Mouse (Mus musculus) testis, adult 2 months (tissue): Measurements from ENCODE around the gene Fam193b. TPM values are rescaled to one million over a fixed set of nuclear protein-coding genes. Genes with fewer than 3 reads are reported as not detected.
A peak's percentile ranks its signal among the peaks of the same experiment; 100 is the strongest.

ENCODE experiments used
- H3K27ac ChIP-seq: fragments of 200-500 bp; 2 replicates; pipeline ENCODE4 v1.5.1; 2012; ENCODE audit warnings: low read depth, low read length; ENCODE audit not compliant: control insufficient read depth, insufficient read depth
- H3K27me3 ChIP-seq: fragments of 200-500 bp; 2 replicates; pipeline ENCODE4 v1.6.1; 2012; ENCODE audit warnings: mild to moderate bottlenecking, low read length, moderate library complexity; ENCODE audit not compliant: control insufficient read depth, insufficient read depth
- H3K36me3 ChIP-seq: fragments of 200-500 bp; 2 replicates; pipeline ENCODE4 v1.6.1; 2012; ENCODE audit warnings: mild to moderate bottlenecking, low read length; ENCODE audit not compliant: control insufficient read depth, insufficient read depth
- H3K4me1 ChIP-seq: fragments of 200-500 bp; 2 replicates; pipeline ENCODE4 v1.6.1; 2012; ENCODE audit warnings: low read length; ENCODE audit not compliant: control insufficient read depth, insufficient read depth
- H3K4me3 ChIP-seq: fragments of 200-500 bp; 2 replicates; pipeline ENCODE4 v1.5.1; 2012; ENCODE audit warnings: low read depth, mild to moderate bottlenecking, low read length, moderate library complexity, mixed read lengths; ENCODE audit not compliant: control insufficient read depth
- CTCF ChIP-seq: fragments of 200-500 bp; IDR thresholded peaks from 2 replicates; pipeline ENCODE4 v1.5.1; 2012; ENCODE audit warnings: low read depth, mild to moderate bottlenecking, inconsistent platforms, low read length, moderate library complexity; ENCODE audit not compliant: control insufficient read depth, insufficient read depth, insufficient replicate concordance
- POLR2A ChIP-seq: fragments of 200-500 bp; IDR thresholded peaks from 2 replicates; pipeline ENCODE4 v1.6.1; 2012; ENCODE audit warnings: low read depth, mild to moderate bottlenecking, inconsistent platforms, low read length, moderate library complexity; ENCODE audit not compliant: control insufficient read depth
- polyA plus RNA-seq: library from polyadenylated mRNA; depleted of rRNA; stranded (reverse); fragments of >200 nt; gene quantifications from 2 replicates; pipeline ENCODE4 v1.2.3, GENCODE M21; 2012

The Fam193b gene
- polyA plus RNA-seq, 1 experiment = 28.8 TPM

DNA sequence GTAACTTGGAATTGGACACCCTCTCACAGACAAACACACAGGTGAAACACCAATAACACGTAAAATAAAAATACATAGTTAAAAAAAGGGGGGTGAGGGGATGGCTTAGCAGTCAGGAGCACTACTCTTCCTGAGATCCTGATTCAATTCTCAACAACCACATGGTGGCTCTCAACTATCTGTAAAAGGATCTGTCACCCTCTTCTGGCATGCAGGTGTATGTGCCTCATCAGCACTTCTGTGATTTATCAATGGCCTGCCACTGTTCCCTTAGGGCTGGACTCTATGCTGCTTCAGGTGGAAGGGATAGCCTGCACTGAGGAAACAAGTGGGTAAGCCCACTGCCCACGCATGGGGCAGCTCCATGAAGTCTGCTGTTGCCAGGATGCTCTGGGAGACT is 30.0 kb downstream of the Fam193b start:
- no peaks in the 10 kb centered on the region; the same call in 1 of the 2 replicates for H3K36me3 ChIP-seq
- no peak overlapping the region for H3K4me3 ChIP-seq
- no peaks in the 10 kb centered on the region for H3K27me3 ChIP-seq
- no peak for TF ChIP-seq CTCF
- TF ChIP-seq POLR2A = no peak
- no peak overlapping the region for H3K27ac ChIP-seq
- peaks cover 2% of the 10 kb centered on the region; the same call in 1 of the 2 replicates for H3K4me1 ChIP-seq

DNA sequence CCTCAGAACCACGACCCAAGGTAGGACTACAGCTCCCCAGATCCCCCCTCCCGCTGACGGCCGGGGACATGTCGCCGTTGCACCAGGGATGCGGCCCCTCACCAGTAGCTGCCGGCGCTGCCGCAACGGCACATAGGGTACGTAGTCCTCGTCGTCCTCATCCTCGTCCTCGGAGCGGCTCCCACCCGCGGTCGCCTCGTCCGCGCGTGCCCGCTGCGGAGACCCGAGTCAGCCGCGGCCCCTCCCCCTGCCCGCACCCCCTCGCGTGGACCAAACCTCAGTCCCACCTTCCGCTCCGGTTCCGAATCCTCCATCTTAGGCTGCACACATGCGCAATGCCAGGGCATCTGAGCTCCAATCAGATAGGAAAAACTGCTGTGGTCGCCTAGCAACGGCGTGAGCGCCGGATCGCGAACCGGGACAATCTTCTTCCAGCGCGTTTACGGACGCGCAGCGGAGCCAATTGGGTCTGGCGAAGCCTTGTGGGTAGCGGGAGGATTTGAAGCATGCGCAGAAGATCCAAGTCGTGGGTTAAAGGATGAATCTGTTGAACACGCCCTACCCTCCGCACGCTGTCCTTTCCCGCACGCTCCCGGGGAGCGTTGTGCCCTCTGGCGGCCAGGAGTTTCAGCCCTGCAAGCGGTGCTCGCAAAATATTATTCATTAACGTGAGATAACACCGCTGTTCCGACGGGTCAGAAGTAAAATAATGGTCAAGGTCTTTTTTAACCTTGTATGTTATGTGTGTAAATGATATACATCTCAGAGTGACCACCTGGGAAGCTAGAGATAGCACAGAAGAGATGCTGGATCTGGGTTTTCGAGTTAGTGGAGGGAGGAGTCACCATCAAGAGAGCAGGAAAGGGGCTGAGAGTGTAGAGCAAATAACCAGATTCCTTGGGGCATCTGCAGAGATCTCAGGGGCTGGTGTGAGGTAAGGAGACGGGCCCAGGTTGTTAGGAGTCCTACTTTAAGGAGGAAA is 34.4 kb downstream of the Fam193b start, which contains the start of gene Ddx41:
Gene Ddx41, minus strand, starts transcription at position 465 of the 982 bp plus-strand sequence.
- TF ChIP-seq POLR2A = peak; percentile 55
- peak; percentile 69 for TF ChIP-seq CTCF
- H3K4me3 ChIP-seq = peak within 1 kb of the TSS; percentile 92
- H3K36me3 ChIP-seq = peaks cover 3% of the 10 kb centered on the region
- no peaks in the 10 kb centered on the region for H3K27me3 ChIP-seq
- peak within 1 kb of the TSS; percentile 80 for H3K27ac ChIP-seq
- H3K4me1 ChIP-seq = peaks cover 9% of the 10 kb centered on the region

DNA sequence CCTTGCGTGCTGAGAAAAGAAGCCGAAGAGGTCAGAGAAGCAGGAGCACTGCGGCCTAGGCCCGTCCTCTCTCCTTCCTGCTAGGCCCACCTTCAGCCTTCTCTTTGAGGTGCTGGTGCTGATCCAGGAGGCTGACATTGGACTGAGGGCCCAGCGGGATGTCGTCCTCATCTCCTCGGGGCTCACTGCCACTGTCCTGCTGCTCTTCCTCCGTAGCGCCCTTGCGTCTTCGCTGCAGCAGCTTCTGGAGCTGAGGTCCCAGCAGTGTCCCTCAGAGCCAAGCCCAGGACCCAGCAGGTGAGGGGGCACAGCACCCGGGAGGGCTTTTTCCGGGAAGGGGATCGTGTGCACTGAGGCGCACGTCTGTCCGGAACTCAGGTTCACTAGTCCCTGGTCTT is 35.1 kb downstream of the Fam193b start:
- Histone ChIP-seq H3K27me3 (no peaks in the 10 kb centered on the region), H3K36me3 (peaks cover 3% of the 10 kb centered on the region), H3K27ac (peak overlapping the region; percentile 80), H3K4me3 (peak overlapping the region; percentile 92), H3K4me1 (peaks cover 9% of the 10 kb centered on the region)
- TF ChIP-seq CTCF (no peak), POLR2A (no peak)

DNA sequence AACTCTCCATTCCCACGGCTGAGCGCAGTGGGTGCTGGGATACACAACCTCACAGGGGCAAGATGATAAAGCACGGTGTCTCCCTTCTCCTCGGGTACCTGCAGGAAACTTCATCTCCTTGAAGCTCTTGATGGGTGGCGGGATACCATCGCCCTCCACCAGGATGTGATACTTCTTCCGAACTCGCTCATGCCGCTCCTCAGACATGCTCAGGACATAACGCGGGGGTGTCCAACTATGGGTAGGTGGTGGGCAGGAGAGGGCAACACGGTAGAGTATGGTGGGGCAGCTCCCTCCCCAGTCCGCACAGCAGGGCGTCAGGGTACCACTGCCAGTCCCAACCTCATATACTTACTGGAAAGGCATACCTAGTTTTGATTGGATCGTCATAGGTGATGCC is 35.7 kb downstream of the Fam193b start:
- peaks cover 9% of the 10 kb centered on the region for H3K4me1 ChIP-seq
- H3K36me3 ChIP-seq = peaks cover 3% of the 10 kb centered on the region
- peak overlapping the region; percentile 92 for H3K4me3 ChIP-seq
- no peaks in the 10 kb centered on the region for H3K27me3 ChIP-seq
- TF ChIP-seq POLR2A = no peak
- TF ChIP-seq CTCF = no peak
- no peak overlapping the region for H3K27ac ChIP-seq

DNA sequence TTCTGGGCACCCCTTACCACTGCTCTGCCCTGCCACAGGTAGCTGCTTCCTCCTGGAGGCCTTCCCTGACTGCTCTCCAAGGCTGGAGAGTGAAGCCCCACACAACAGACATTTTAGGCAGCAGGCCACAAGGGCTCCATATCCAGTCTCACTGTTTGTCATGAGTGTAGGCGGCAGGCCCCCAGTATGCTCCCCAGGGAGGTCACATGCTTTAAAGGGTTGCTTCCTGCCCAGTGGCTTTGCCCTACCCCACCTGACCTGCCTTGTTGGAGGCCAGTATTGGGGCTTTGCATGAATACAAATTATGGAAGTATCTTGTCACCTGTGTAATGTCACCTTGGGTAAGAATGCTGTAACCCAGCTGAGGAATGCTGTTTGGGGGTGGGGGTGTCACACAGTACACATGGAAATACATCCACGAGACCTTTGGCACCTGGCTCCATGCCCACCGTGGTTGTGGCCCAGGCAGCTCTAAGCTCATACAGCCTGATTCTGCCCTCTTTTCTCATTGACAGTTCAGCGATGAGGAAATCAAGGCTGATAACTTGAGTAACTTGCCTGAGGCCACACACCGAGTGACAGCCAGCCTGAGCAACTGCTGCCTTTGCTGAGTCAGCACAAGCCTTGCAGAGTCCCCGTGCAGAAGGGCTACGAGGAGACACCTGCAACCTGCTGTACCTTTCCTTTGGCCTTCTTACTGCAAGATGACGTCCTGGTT is 41.6 kb downstream of the Fam193b start, which contains the start of gene Dok3:
Gene Dok3, minus strand, starts transcription at position 99 of the 718 bp plus-strand sequence.
- no peak within 1 kb of the TSS for H3K4me3 ChIP-seq

DNA sequence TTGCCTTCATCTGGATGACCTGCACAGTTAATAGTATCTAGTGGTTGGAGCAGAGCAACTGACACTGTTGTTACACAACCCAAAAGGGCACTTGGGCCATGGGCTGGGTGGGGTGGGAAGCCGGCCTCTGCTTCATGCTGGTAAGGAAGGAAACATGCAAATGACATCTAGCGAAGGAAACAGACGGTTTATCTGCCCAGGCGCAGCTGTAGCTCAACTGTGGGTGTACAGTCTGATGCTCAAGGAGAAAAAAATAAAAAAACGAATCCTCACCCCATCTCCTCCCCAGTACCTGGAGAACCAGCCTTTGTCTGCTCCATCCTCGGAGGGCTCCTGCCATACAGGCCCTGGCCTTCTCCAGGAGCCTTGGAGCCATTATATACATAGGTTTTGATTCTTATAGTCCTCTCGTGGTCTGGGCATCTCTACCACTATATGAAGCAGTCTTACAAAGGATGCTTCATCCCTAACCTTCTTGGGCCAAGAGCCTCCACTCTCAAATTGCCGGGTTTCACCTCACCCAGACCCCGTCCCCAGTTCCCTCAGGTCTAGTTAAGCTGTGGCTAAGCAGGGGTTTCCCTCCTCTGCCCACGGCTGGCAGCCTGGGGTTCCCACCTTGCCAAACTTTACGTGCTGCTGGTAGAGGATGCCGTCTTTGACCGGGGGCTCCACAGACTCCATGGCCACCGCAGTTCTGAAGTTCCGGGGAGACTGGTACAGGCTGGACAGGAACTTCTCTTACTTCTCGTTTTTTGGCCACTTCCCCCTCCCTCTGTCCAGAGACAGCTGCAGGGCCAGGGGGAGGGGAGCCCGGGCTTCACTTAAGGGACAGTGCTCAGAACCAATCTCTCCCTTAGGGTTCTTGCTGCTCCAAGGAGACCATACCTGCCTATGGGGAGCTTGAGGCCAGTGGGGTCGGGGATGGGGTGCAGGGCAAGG is 42.8 kb downstream of the Fam193b start:
- no peak for TF ChIP-seq POLR2A
- TF ChIP-seq CTCF = no peak
- H3K36me3 ChIP-seq = peaks cover 3% of the 10 kb centered on the region

More for the DNA sequence above, 41.6 kb downstream of the Fam193b start, which contains the start of gene Dok3:
- TF ChIP-seq POLR2A = no peak
- no peak for TF ChIP-seq CTCF
- H3K27me3 ChIP-seq = no peaks in the 10 kb centered on the region
- no peaks in the 10 kb centered on the region for H3K4me1 ChIP-seq
- peaks cover 3% of the 10 kb centered on the region for H3K36me3 ChIP-seq
- H3K27ac ChIP-seq = no peak within 1 kb of the TSS

More for the DNA sequence above, 42.8 kb downstream of the Fam193b start:
- Histone ChIP-seq H3K27me3 (no peaks in the 10 kb centered on the region), H3K4me1 (peaks cover 11% of the 10 kb centered on the region), H3K27ac (no peak overlapping the region), H3K4me3 (no peak overlapping the region)
